Mouse (Mus musculus) forebrain, embryonic 11.5 days (tissue): ENCODE measurements at regions not wholly inside any gene's neighbourhood (a gene's known extent, or its start where the extent isn't known, plus 50 kb on each side); places are given as distances from the start of the nearest gene placed in this dataset.
A peak's percentile ranks its signal among the peaks of the same experiment; 100 is the strongest.

Experiments used
- ATAC-seq: fragments of 200-750 bp; cut with Nextera tagmentation; replicated peaks from 2 replicates; pipeline ENCODE4 v1.8.0; 2017; ENCODE audit warnings: moderate TSS enrichment; ENCODE audit not compliant: low FRiP score
- DNase-seq: peaks from one replicate; pipeline ENCODE4 v3.0.0-alpha.2; 2017; ENCODE audit warnings: low spot score
- H3K27ac ChIP-seq: fragments of 300-500 bp; sonication (generic); 2 replicates; pipeline ENCODE4 v1.5.1; 2014; ENCODE audit warnings: low read depth, low read length
- H3K27me3 ChIP-seq: fragments of 300-500 bp; sonication (generic); 2 replicates; pipeline ENCODE4 v1.6.1; 2014; ENCODE audit warnings: mild to moderate bottlenecking, low read length, mixed read lengths; ENCODE audit not compliant: control insufficient read depth, insufficient read depth
- H3K36me3 ChIP-seq: fragments of 300-500 bp; sonication (generic); 2 replicates; pipeline ENCODE4 v1.6.1; 2014; ENCODE audit warnings: mild to moderate bottlenecking, low read length, moderate library complexity, mixed read lengths; ENCODE audit not compliant: control insufficient read depth, insufficient read depth
- H3K4me1 ChIP-seq: fragments of 300-500 bp; sonication (generic); replicated peaks from 2 replicates; pipeline ENCODE4 v1.6.1; 2014; ENCODE audit warnings: low read length, mixed read lengths; ENCODE audit not compliant: control insufficient read depth, insufficient read depth
- H3K4me2 ChIP-seq: fragments of 300-500 bp; sonication (generic); 2 replicates; pipeline ENCODE4 v1.6.1; 2014; ENCODE audit warnings: low read depth, mild to moderate bottlenecking, low read length, moderate library complexity, mixed read lengths; ENCODE audit not compliant: severe bottlenecking
- H3K4me3 ChIP-seq: fragments of 300-500 bp; sonication (generic); 2 replicates; pipeline ENCODE4 v1.5.1; 2014; ENCODE audit warnings: low read depth, low read length
- H3K9ac ChIP-seq: fragments of 300-500 bp; sonication (generic); 2 replicates; pipeline ENCODE4 v1.6.1; 2014; ENCODE audit warnings: low read length
- H3K9me3 ChIP-seq: fragments of 300-500 bp; sonication (generic); 2 replicates; pipeline ENCODE4 v1.6.1; 2016; ENCODE audit warnings: low read length, mixed read lengths; ENCODE audit not compliant: control insufficient read depth
- WGBS: fragments of 180-500 bp; shearing (Covaris S2); extraction: QIAGEN DNeasy Blood & Tissue Kit; methylation state at CpG from one replicate; pipeline ENCODE4 v1.1.7; 2014; 5-methylcytosine and 5-hydroxymethylcytosine counted together

DNA sequence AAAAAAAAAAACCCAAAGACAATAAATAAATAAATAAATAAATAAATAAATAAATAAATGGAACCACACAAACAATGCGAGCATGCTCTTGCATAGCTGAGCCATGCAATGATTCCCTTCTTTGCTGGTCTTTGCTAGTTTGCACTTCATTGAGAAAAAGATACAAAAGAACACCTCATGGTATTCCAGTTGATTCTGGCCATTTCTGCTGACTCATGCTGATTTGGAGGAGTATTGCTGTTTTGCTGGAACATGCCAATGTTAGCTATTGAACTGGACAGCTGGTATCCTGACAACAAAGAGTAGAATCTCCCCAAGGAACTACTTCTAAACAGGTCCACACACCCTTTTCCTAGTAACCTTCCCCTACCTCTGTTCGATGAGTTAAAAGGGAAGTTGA, 60.2 kb downstream of the Htr1a start:
- H3K9me3 ChIP-seq, result no peaks in the 10 kb centered on the region
- no peaks in the 10 kb centered on the region for H3K27me3 ChIP-seq
- no peak overlapping the region for H3K4me2 ChIP-seq
- no peaks in the 10 kb centered on the region for H3K36me3 ChIP-seq
- no peaks in the 10 kb centered on the region for H3K4me1 ChIP-seq
- ATAC-seq (0 out of 2 replicates have a peak, but pooled peaks have one; percentile 30), DNase-seq (no peak)
- H3K27ac ChIP-seq, result no peak overlapping the region
- 96% methylated on average over 2 of the region's 2 CpGs for WGBS
- H3K4me3 ChIP-seq, result no peak overlapping the region
- no peak overlapping the region for H3K9ac ChIP-seq

DNA sequence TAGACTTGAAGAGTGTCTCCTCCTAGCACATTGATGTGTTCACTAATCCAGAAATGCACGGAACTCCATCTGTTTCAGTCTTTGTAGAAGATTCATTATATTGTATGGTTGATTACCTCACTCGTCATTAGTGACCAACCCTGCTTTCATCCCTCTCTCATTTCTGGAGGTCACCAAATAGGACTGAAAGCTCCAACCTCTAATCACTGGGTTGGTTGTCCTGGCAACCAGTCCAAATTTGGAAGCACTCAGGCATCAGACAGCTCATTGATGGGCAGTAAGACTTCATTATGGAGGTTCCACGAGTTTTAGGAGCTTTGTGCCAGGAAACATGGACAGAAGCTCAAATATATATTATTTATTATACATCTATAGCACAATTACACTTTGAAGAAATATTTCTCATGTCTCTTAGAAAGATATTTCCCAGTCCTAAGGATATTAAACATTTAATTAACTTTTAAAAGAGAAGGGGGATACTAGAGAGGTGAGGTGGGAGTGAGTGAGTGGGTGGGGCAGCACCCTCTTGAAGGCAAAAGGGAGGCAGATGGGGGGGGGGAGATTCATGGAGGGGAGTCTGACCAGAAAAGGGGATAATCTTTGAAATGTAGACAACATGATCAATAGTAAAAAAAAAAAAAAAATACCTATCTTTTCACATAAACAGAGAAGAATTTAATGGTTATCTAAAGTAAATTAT, 94.7 kb downstream of the Htr1a start:
- H3K4me3 ChIP-seq, result no peak overlapping the region
- WGBS, result 14% methylated on average over 3 of the region's 3 CpGs
- DNase-seq (peak; percentile 72), ATAC-seq (peak; percentile 98)
- H3K27me3 ChIP-seq, result no peaks in the 10 kb centered on the region
- H3K9me3 ChIP-seq, result no peaks in the 10 kb centered on the region
- H3K36me3 ChIP-seq, result no peaks in the 10 kb centered on the region
- H3K27ac ChIP-seq, result no peak overlapping the region
- no peak overlapping the region for H3K9ac ChIP-seq
- no peaks in the 10 kb centered on the region for H3K4me1 ChIP-seq
- no peak overlapping the region for H3K4me2 ChIP-seq

DNA sequence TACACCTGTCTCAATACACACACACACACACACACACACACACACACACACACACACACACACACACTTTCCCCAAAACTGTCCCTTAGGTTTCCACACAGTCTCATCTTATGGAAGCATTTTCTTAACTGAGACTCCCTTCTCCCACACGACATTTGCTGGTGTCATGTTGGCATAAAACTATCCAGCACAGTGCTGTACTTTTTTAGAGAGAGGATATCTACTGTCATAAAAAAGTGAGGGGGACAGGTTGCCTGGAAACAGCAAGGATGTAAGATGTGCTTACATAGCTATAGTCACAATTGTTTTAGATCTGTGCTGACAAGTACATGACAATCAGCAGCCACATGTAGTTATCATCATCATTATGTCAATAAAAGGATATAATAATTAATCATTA, 129.8 kb downstream of the Htr1a start:
- H3K4me3 ChIP-seq, result no peak overlapping the region
- no peak overlapping the region for H3K9ac ChIP-seq
- H3K27me3 ChIP-seq, result no peaks in the 10 kb centered on the region
- ATAC-seq (no peak), DNase-seq (no peak)
- no peaks in the 10 kb centered on the region for H3K9me3 ChIP-seq
- no peaks in the 10 kb centered on the region for H3K36me3 ChIP-seq
- WGBS, result 68% methylated on average over 1 of the region's 1 CpGs
- H3K4me1 ChIP-seq, result no peaks in the 10 kb centered on the region
- no peak overlapping the region for H3K4me2 ChIP-seq
- no peak overlapping the region for H3K27ac ChIP-seq

- ATAC-seq (no peak), DNase-seq (no peak)
- Histone ChIP-seq H3K9me3 (no peaks in the 10 kb centered on the region), H3K36me3 (no peaks in the 10 kb centered on the region), H3K4me2 (no peak overlapping the region), H3K4me1 (no peaks in the 10 kb centered on the region), H3K4me3 (no peak overlapping the region), H3K27ac (no peak overlapping the region), H3K9ac (no peak overlapping the region), H3K27me3 (no peaks in the 10 kb centered on the region)
- 81% methylated on average over 2 of the region's 2 CpGs for WGBS
Measured at GRCm38 (mm10) chr13:105606450-105606849, 163.0 kb downstream of the Htr1a start.

- Histone ChIP-seq H3K4me3 (no peak overlapping the region), H3K27ac (no peak overlapping the region), H3K9ac (no peak overlapping the region), H3K9me3 (no peaks in the 10 kb centered on the region), H3K4me2 (no peak overlapping the region), H3K36me3 (no peaks in the 10 kb centered on the region), H3K4me1 (no peaks in the 10 kb centered on the region), H3K27me3 (no peaks in the 10 kb centered on the region)
- 16% methylated on average over 1 of the region's 1 CpGs for WGBS
- ATAC-seq (no peak), DNase-seq (no peak)
Measured at GRCm38 (mm10) chr13:105619308-105619707, 175.9 kb downstream of the Htr1a start.

DNA sequence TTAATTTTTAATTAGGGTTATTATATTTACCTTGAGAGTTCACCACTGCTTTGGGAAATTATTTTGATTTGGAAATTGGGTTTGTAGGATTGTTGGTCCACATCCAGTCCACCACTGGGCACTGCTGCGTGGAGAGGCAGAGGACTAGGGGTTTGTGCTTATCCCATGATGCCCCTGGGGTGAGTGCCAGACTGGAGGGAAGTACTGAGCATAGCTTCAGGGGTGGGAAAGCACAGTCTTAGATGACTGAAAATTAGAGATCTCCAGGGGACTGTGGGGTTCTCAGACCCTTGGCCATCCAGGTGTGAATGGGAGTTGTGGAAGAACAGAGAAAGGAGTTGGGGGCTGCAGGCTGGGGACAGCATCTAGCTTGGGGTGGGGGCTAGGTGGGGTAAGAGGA, 177.4 kb downstream of the Htr1a start:
- no peaks in the 10 kb centered on the region for H3K27me3 ChIP-seq
- no peaks in the 10 kb centered on the region for H3K36me3 ChIP-seq
- no peaks in the 10 kb centered on the region for H3K9me3 ChIP-seq
- H3K4me3 ChIP-seq, result no peak overlapping the region
- no peaks in the 10 kb centered on the region for H3K4me1 ChIP-seq
- H3K4me2 ChIP-seq, result no peak overlapping the region
- no peak overlapping the region for H3K27ac ChIP-seq
- no peak overlapping the region for H3K9ac ChIP-seq
- DNase-seq (no peak), ATAC-seq (no peak)
- WGBS, result 79% methylated on average over 1 of the region's 1 CpGs

- Histone ChIP-seq H3K27ac (no peak overlapping the region), H3K9me3 (no peaks in the 10 kb centered on the region), H3K9ac (no peak overlapping the region), H3K4me2 (no peak overlapping the region), H3K36me3 (no peaks in the 10 kb centered on the region), H3K4me1 (no peaks in the 10 kb centered on the region), H3K4me3 (no peak overlapping the region), H3K27me3 (no peaks in the 10 kb centered on the region)
- WGBS, result 93% methylated on average over 5 of the region's 5 CpGs
- ATAC-seq (no peak), DNase-seq (no peak)
Measured at GRCm38 (mm10) chr13:105628618-105629017, 185.2 kb downstream of the Htr1a start.

- Histone ChIP-seq H3K9ac (no peak overlapping the region), H3K27ac (no peak overlapping the region), H3K36me3 (no peaks in the 10 kb centered on the region), H3K4me3 (no peak overlapping the region), H3K4me2 (no peak overlapping the region), H3K9me3 (no peaks in the 10 kb centered on the region), H3K4me1 (no peaks in the 10 kb centered on the region), H3K27me3 (no peaks in the 10 kb centered on the region)
- no peak for DNase-seq
- no peak for ATAC-seq
- WGBS, result 92% methylated on average over 3 of the region's 3 CpGs
Measured at GRCm38 (mm10) chr13:105648617-105649016, 205.2 kb downstream of the Htr1a start.
